Mouse (Mus musculus): ENCODE measurements around the gene Casc1. TPM values are rescaled to one million over a fixed set of nuclear protein-coding genes. Genes with fewer than 3 reads are reported as not detected.

Gene Casc1
- 0.16 and 0.23 TPM in 2 replicates for polyA plus RNA-seq (2012; rRNA removed; ENCODE audit: low replicate concordance)

DNA sequence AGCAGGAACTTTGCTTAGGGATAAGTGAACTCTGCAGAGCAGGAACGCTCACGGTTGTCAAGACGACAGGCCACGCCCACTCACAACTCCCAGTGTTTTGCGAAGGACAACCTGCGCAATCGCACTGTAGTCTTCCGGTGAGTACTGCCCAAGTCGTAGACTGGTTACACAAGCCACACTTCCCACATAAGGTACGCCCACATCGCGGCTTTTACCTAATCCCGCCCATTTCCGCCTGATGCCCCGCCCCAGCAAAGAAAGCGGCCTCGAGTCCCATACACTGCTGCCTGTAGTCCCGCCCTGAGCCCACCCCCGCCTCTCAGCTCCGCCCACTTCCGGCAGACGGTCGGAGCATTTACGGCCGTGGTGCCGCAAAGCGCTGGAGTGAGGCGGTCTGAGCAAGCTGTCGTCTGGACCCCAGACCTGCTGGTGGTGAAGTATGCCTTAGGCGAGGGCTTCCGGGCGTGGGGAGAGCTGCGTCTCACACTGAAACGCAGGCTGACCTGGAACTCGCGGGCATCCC, at the start of gene Casc1, which contains the start of gene Etfrf1:
Gene Casc1 (minus strand): TSS at position 190 of the 523 bp plus-strand sequence.
Gene Etfrf1 (plus strand): TSS at position 319 of the 523 bp plus-strand sequence.

DNA sequence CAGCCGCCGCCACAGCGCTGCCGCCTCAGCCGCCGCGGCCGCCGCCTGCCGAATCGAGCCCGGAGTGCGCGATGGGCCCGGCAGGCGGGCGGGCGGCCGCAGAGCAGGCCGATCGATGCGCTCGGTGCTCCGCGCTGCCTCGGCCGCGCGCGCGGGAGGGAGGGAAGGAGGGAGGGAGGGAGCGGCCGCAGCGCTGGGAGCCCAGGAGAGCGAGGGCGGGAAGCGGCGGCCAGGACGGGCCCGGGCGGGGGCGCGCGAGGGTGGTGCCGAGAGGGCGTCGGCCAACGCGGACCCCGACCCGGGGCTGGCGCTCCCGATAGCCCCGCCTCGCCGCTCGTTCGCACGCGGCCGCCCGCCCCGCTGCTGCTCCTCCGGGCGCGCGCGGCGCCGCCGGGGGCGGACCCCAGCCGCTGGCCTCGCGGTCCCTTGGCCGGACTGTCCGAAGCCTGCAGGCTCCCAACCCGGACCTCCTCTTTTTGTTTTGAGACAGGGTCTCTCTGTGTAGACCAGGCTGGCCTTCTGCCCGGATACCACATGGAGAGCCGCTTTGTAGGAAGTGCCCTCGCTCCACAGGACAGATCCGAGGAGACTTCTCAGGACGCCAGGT, 39.5 kb upstream of the Casc1 start, which contains the start of gene Kras:
Gene Kras (minus strand): TSS at position 55 of the 607 bp plus-strand sequence.

Other genes with a start within 250 kb of the Casc1 start
- 0.78 and 1.3 TPM in 2 replicates for gene Bcat1, start 134.8 kb downstream of the Casc1 start, polyA plus RNA-seq (2012; rRNA removed; ENCODE audit: low replicate concordance)
- gene Lrmp, start 95.4 kb downstream of the Casc1 start, polyA plus RNA-seq (2012; rRNA removed; ENCODE audit: low replicate concordance): 41.2 and 51.1 TPM in 2 replicates
- gene Etfrf1, start 129 bp upstream of the Casc1 start, polyA plus RNA-seq (2012; rRNA removed; ENCODE audit: low replicate concordance): 6.1 and 25.7 TPM in 2 replicates
- 10.0 and 24.4 TPM in 2 replicates for gene Kras, start 39.2 kb upstream of the Casc1 start, polyA plus RNA-seq (2012; rRNA removed; ENCODE audit: low replicate concordance)